Mouse (Mus musculus) adrenal gland, adult (tissue): Measurements from ENCODE around the gene Syngr1.

Experiments
- DNase-seq, 2 experiments: peaks; one replicate each; pipeline ENCODE4 v3.0.0; 2022 to 2023; ENCODE audit warnings: low spot score in 1 of 2; ENCODE audit not compliant: inconsistent age in 2 of 2

The Syngr1 gene

GRCm38 (mm10) chr15:80142130-80142529, 51.0 kb downstream of the Syngr1 start:
- no peak for DNase-seq

GRCm38 (mm10) chr15:80143760-80144159, 52.6 kb downstream of the Syngr1 start:
- DNase-seq: peak; percentile 38 to 54

GRCm38 (mm10) chr15:80145397-80145796, 54.3 kb downstream of the Syngr1 start:
- no peak for DNase-seq

- DNase-seq: peak; percentile 25
Measured at GRCm38 (mm10) chr15:80146153-80146552, 55.0 kb downstream of the Syngr1 start.

GRCm38 (mm10) chr15:80147090-80147489, 56.0 kb downstream of the Syngr1 start:
- no peak for DNase-seq

- DNase-seq: peak in 1 of 2 experiments; percentile 31
Measured at GRCm38 (mm10) chr15:80147511-80147910, 56.4 kb downstream of the Syngr1 start.

GRCm38 (mm10) chr15:80148565-80148964, 57.4 kb downstream of the Syngr1 start:
- no peak for DNase-seq

- no peak for DNase-seq
Measured at GRCm38 (mm10) chr15:80149517-80149916, 58.4 kb downstream of the Syngr1 start.

- no peak for DNase-seq
Measured at GRCm38 (mm10) chr15:80152663-80153062, 61.5 kb downstream of the Syngr1 start.

GRCm38 (mm10) chr15:80153757-80154156, 62.6 kb downstream of the Syngr1 start:
- no peak for DNase-seq

- no peak for DNase-seq
Measured at GRCm38 (mm10) chr15:80155707-80156106, 64.6 kb downstream of the Syngr1 start.

GRCm38 (mm10) chr15:80157197-80157943, 66.2 kb downstream of the Syngr1 start:
- DNase-seq: no peak

GRCm38 (mm10) chr15:80158001-80158706, 67.0 kb downstream of the Syngr1 start:
- no peak for DNase-seq

GRCm38 (mm10) chr15:80158707-80159090, 67.6 kb downstream of the Syngr1 start:
- no peak for DNase-seq

GRCm38 (mm10) chr15:80159286-80159901, 68.3 kb downstream of the Syngr1 start:
- no peak for DNase-seq

GRCm38 (mm10) chr15:80160223-80160622, 69.1 kb downstream of the Syngr1 start:
- no peak for DNase-seq

GRCm38 (mm10) chr15:80160726-80161125, 69.6 kb downstream of the Syngr1 start:
- no peak for DNase-seq

GRCm38 (mm10) chr15:80161199-80161598, 70.1 kb downstream of the Syngr1 start:
- DNase-seq: no peak

GRCm38 (mm10) chr15:80162401-80162964, 71.3 kb downstream of the Syngr1 start:
- DNase-seq: no peak

GRCm38 (mm10) chr15:80163274-80163673, 72.1 kb downstream of the Syngr1 start:
- no peak for DNase-seq

GRCm38 (mm10) chr15:80163716-80164115, 72.6 kb downstream of the Syngr1 start:
- DNase-seq: no peak

- DNase-seq: no peak
Measured at GRCm38 (mm10) chr15:80165396-80165795, 74.3 kb downstream of the Syngr1 start.
